Mouse (Mus musculus): ENCODE data around the gene Rpain. TPM values are rescaled to one million over a fixed set of nuclear protein-coding genes. Genes with fewer than 3 reads are reported as not detected.

The Rpain gene
- 55.3 and 57.2 TPM in 2 replicates for polyA plus RNA-seq (2012; rRNA removed)

GRCm38 (mm10) chr11:70969821-70970559, at the start of gene Rpain, which contains the start of gene Nup88:
Rpain (plus strand) TSS chr11:70970213.
Nup88 (minus strand) TSS chr11:70969973.
- Histone ChIP-seq H3K27ac (ENCODE audit: insufficient read depth, low read depth, low read length) (peak within 1 kb of the TSS; percentile 92), H3K27me3 (replicated peaks; ENCODE audit: control insufficient read depth, insufficient read depth, low read length) (no peaks in the 10 kb centered on the region), H3K4me1 (ENCODE audit: control insufficient read depth, insufficient read depth, low read length) (peaks cover 8% of the 10 kb centered on the region; the same call in 1 of the 2 replicates), H3K36me3 (ENCODE audit: control insufficient read depth, insufficient read depth, low read length) (peaks cover 3% of the 10 kb centered on the region; the same call in 1 of the 2 replicates), H3K4me3 (ENCODE audit: insufficient read depth, low read depth, low read length) (peak within 1 kb of the TSS; percentile 97)
- peak; percentile 86 for TF ChIP-seq POLR2A (IDR thresholded peaks at IDR 0.05; ENCODE audit: low read depth, low read length)
- TF ChIP-seq CTCF (conservative IDR thresholded peaks at IDR 0.05; ENCODE audit: insufficient read depth, insufficient read length, low read depth, low read length), result no peak
- DNase-seq, result peak; percentile 98
- under 1% methylated on average over 43 of the region's 43 CpGs for WGBS

- Histone ChIP-seq H3K36me3 (ENCODE audit: control insufficient read depth, insufficient read depth, low read length) (peaks cover 1% of the 10 kb centered on the region), H3K4me3 (ENCODE audit: insufficient read depth, low read depth, low read length) (no peak overlapping the region), H3K27me3 (replicated peaks; ENCODE audit: control insufficient read depth, insufficient read depth, low read length) (no peaks in the 10 kb centered on the region), H3K4me1 (ENCODE audit: control insufficient read depth, insufficient read depth, low read length) (no peaks in the 10 kb centered on the region), H3K27ac (ENCODE audit: insufficient read depth, low read depth, low read length) (no peak overlapping the region)
- TF ChIP-seq CTCF (conservative IDR thresholded peaks at IDR 0.05; ENCODE audit: insufficient read depth, insufficient read length, low read depth, low read length) (no peak), POLR2A (IDR thresholded peaks at IDR 0.05; ENCODE audit: low read depth, low read length) (no peak)
- DNase-seq, result no peak
- WGBS, result 74% methylated on average over 5 of the region's 5 CpGs
Observed at GRCm38 (mm10) chr11:70931461-70931860, 38.6 kb upstream of the Rpain start.

GRCm38 (mm10) chr11:70935316-70935715, 34.7 kb upstream of the Rpain start:
- Histone ChIP-seq H3K27ac (ENCODE audit: insufficient read depth, low read depth, low read length) (no peak overlapping the region), H3K4me3 (ENCODE audit: insufficient read depth, low read depth, low read length) (no peak overlapping the region), H3K4me1 (ENCODE audit: control insufficient read depth, insufficient read depth, low read length) (no peaks in the 10 kb centered on the region), H3K36me3 (ENCODE audit: control insufficient read depth, insufficient read depth, low read length) (peaks cover 12% of the 10 kb centered on the region), H3K27me3 (replicated peaks; ENCODE audit: control insufficient read depth, insufficient read depth, low read length) (no peaks in the 10 kb centered on the region)
- TF ChIP-seq POLR2A (IDR thresholded peaks at IDR 0.05; ENCODE audit: low read depth, low read length), result no peak
- no peak for TF ChIP-seq CTCF (conservative IDR thresholded peaks at IDR 0.05; ENCODE audit: insufficient read depth, insufficient read length, low read depth, low read length)
- no peak for DNase-seq
- 90% methylated on average over 7 of the region's 7 CpGs for WGBS

GRCm38 (mm10) chr11:70942596-70942995, 27.4 kb upstream of the Rpain start:
- H3K4me1 ChIP-seq (ENCODE audit: control insufficient read depth, insufficient read depth, low read length), result no peaks in the 10 kb centered on the region
- peaks cover 29% of the 10 kb centered on the region for H3K36me3 ChIP-seq (ENCODE audit: control insufficient read depth, insufficient read depth, low read length)
- H3K27me3 ChIP-seq (replicated peaks; ENCODE audit: control insufficient read depth, insufficient read depth, low read length), result no peaks in the 10 kb centered on the region
- no peak for TF ChIP-seq POLR2A (IDR thresholded peaks at IDR 0.05; ENCODE audit: low read depth, low read length)
- 0 out of 2 replicates have a peak, but pooled peaks have one; percentile 4 for TF ChIP-seq CTCF (conservative IDR thresholded peaks at IDR 0.05; ENCODE audit: insufficient read depth, insufficient read length, low read depth, low read length)
- H3K27ac ChIP-seq (ENCODE audit: insufficient read depth, low read depth, low read length), result no peak overlapping the region
- H3K4me3 ChIP-seq (ENCODE audit: insufficient read depth, low read depth, low read length), result no peak overlapping the region
- WGBS, result 91% methylated on average over 1 of the region's 1 CpGs
- DNase-seq, result no peak

- WGBS, result 86% methylated on average over 7 of the region's 7 CpGs
- Histone ChIP-seq H3K27me3 (replicated peaks; ENCODE audit: control insufficient read depth, insufficient read depth, low read length) (no peaks in the 10 kb centered on the region), H3K36me3 (ENCODE audit: control insufficient read depth, insufficient read depth, low read length) (peaks cover 30% of the 10 kb centered on the region), H3K4me3 (ENCODE audit: insufficient read depth, low read depth, low read length) (no peak overlapping the region), H3K27ac (ENCODE audit: insufficient read depth, low read depth, low read length) (no peak overlapping the region), H3K4me1 (ENCODE audit: control insufficient read depth, insufficient read depth, low read length) (no peaks in the 10 kb centered on the region)
- no peak for DNase-seq
- TF ChIP-seq POLR2A (IDR thresholded peaks at IDR 0.05; ENCODE audit: low read depth, low read length), result no peak
- no peak for TF ChIP-seq CTCF (conservative IDR thresholded peaks at IDR 0.05; ENCODE audit: insufficient read depth, insufficient read length, low read depth, low read length)
Observed at GRCm38 (mm10) chr11:70943651-70944050, 26.4 kb upstream of the Rpain start.

GRCm38 (mm10) chr11:70944935-70945817, 24.8 kb upstream of the Rpain start:
- peak; percentile 32 for DNase-seq
- Histone ChIP-seq H3K4me3 (ENCODE audit: insufficient read depth, low read depth, low read length) (no peak overlapping the region), H3K4me1 (ENCODE audit: control insufficient read depth, insufficient read depth, low read length) (no peaks in the 10 kb centered on the region), H3K27ac (ENCODE audit: insufficient read depth, low read depth, low read length) (0 out of 2 replicates have a peak overlapping the region, but pooled peaks have one; percentile 16), H3K36me3 (ENCODE audit: control insufficient read depth, insufficient read depth, low read length) (peaks cover 24% of the 10 kb centered on the region), H3K27me3 (replicated peaks; ENCODE audit: control insufficient read depth, insufficient read depth, low read length) (no peaks in the 10 kb centered on the region)
- no peak for TF ChIP-seq POLR2A (IDR thresholded peaks at IDR 0.05; ENCODE audit: low read depth, low read length)
- no peak for TF ChIP-seq CTCF (conservative IDR thresholded peaks at IDR 0.05; ENCODE audit: insufficient read depth, insufficient read length, low read depth, low read length)
- 71% methylated on average over 4 of the region's 4 CpGs for WGBS
